Mouse (Mus musculus) layer of hippocampus, postnatal 25 days (tissue): ENCODE data around the gene Sertad3. TPM values are rescaled to one million over a fixed set of nuclear protein-coding genes. Genes with fewer than 3 reads are reported as not detected.

Experiments
- total RNA-seq, 2 experiments: library from RNA; stranded (reverse); gene quantifications; 2 replicates each; pipeline ENCODE4 v1.2.3; 2021

The Sertad3 gene
- total RNA-seq, 2 experiments from 2014 or later: 3.3 to 3.9 TPM

Other genes with a start within 250 kb of the Sertad3 start
- 1 to 10 TPM; 7.2 to 8.3 TPM for gene Itpkc, start 245.1 kb upstream of the Sertad3 start, total RNA-seq
- gene Coq8b, start 240.7 kb upstream of the Sertad3 start, total RNA-seq: 10 to 100 TPM; 33.8 to 36.0 TPM
- 100 to 1,000 TPM; 147 to 149 TPM for gene Numbl, start 215.3 kb upstream of the Sertad3 start, total RNA-seq
- gene Ltbp4, start 136.1 kb upstream of the Sertad3 start, total RNA-seq: 10 to 100 TPM; 47.2 to 61.7 TPM
- 10 to 100 TPM; 19.7 to 30.4 TPM for gene Shkbp1, start 117.7 kb upstream of the Sertad3 start, total RNA-seq
- gene Gm20479, start 116.3 kb upstream of the Sertad3 start, total RNA-seq: not detected
- 100 to 1,000 TPM; 121 to 142 TPM for gene Sptbn4, start 26.1 kb upstream of the Sertad3 start, total RNA-seq
- 10 to 100 TPM; 16.1 to 22.6 TPM for gene Blvrb, start 25.8 kb upstream of the Sertad3 start, total RNA-seq
- 1 to 10 TPM; 7.0 to 7.3 TPM for gene Sertad1, start 13.1 kb downstream of the Sertad3 start, total RNA-seq
- gene Prx, start 25.6 kb downstream of the Sertad3 start, total RNA-seq: under 1 TPM; 0.32 to 0.38 TPM
- under 1 TPM; 0.12 to 0.17 TPM for gene Hipk4, start 49.5 kb downstream of the Sertad3 start, total RNA-seq
- 100 to 1,000 TPM; 625 to 635 TPM for gene Pld3, start 79.5 kb downstream of the Sertad3 start, total RNA-seq
- gene 2310022A10Rik, start 79.5 kb downstream of the Sertad3 start, total RNA-seq: 10 to 100 TPM; 23.5 to 24.2 TPM
- 100 to 1,000 TPM in 1 of 2 experiments, 10 to 100 TPM in 1; 93.8 to 122 TPM for gene Akt2, start 117.8 kb downstream of the Sertad3 start, total RNA-seq
- gene Ttc9b, start 180.1 kb downstream of the Sertad3 start, total RNA-seq: 10 to 100 TPM; 55.0 to 59.8 TPM
- 100 to 1,000 TPM; 195 to 201 TPM for gene Map3k10, start 200.8 kb downstream of the Sertad3 start, total RNA-seq
- gene Zfp607b, start 215.6 kb downstream of the Sertad3 start, total RNA-seq: 1 to 10 TPM; 7.9 to 9.0 TPM